Mouse (Mus musculus) ES-E14 (cell line): ENCODE results near the gene Rgl3. TPM values are rescaled to one million over a fixed set of nuclear protein-coding genes. Genes with fewer than 3 reads are reported as not detected.
A peak's percentile ranks its signal among the peaks of the same experiment; 100 is the strongest.

Experiments
- DNase-seq: peaks from one replicate; pipeline ENCODE4 v3.0.0-alpha.2; 2013; ENCODE audit warnings: low read depth, low spot score
- H3K27ac ChIP-seq: 2 replicates; pipeline ENCODE4 v1.5.1; 2012; ENCODE audit warnings: low read depth, mild to moderate bottlenecking, low read length, moderate library complexity, mixed read lengths; ENCODE audit not compliant: poor library complexity, insufficient read depth, severe bottlenecking
- H3K36me3 ChIP-seq: 2 replicates; pipeline ENCODE4 v1.6.1; 2012; ENCODE audit warnings: mild to moderate bottlenecking, low read length, moderate library complexity, mixed read lengths; ENCODE audit not compliant: control insufficient read depth, poor library complexity, insufficient read depth, severe bottlenecking
- H3K4me1 ChIP-seq, 2 experiments: fragments of 150-350 bp in 1 of 2; sonication (generic) in 1 of 2; 2 replicates each; pipeline ENCODE4 v1.6.1; 2012; ENCODE audit warnings: low read length in 2 of 2, mild to moderate bottlenecking in 1 of 2, mixed read lengths in 1 of 2; ENCODE audit not compliant: control insufficient read depth in 2 of 2, insufficient read depth in 2 of 2, poor library complexity in 1 of 2
- H3K4me3 ChIP-seq, 2 experiments: fragments of 150-350 bp in 1 of 2; sonication (generic) in 1 of 2; 2 replicates each; pipeline ENCODE4 v1.5.1; 2012; ENCODE audit warnings: low read length in 2 of 2, low read depth in 1 of 2, mild to moderate bottlenecking in 1 of 2, mixed read lengths in 1 of 2; ENCODE audit not compliant: insufficient read depth in 1 of 2, poor library complexity in 1 of 2, severe bottlenecking in 1 of 2
- H3K9ac ChIP-seq: 2 replicates; pipeline ENCODE4 v1.6.1; 2012; ENCODE audit warnings: low read depth, mild to moderate bottlenecking, low read length, mixed read lengths; ENCODE audit not compliant: poor library complexity, insufficient read depth, severe bottlenecking
- H3K9me3 ChIP-seq: fragments of 150-350 bp; sonication (generic); 2 replicates; pipeline ENCODE4 v1.6.1; 2012; ENCODE audit warnings: low read depth, mild to moderate bottlenecking, low read length; ENCODE audit not compliant: control insufficient read depth, insufficient read depth
- CHD2 ChIP-seq: IDR thresholded peaks from 2 replicates; pipeline ENCODE4 v1.6.1; 2014; ENCODE audit warnings: mild to moderate bottlenecking, low read depth, low read length, inconsistent platforms
- HCFC1 ChIP-seq: IDR thresholded peaks from 2 replicates; pipeline ENCODE4 v1.6.1; 2012; ENCODE audit warnings: low read length, inconsistent platforms, borderline replicate concordance; ENCODE audit not compliant: insufficient read depth
- MAFK ChIP-seq: IDR thresholded peaks from 2 replicates; pipeline ENCODE4 v1.6.1; 2014; ENCODE audit warnings: mild to moderate bottlenecking, low read depth, low read length, inconsistent platforms; ENCODE audit not compliant: insufficient read depth
- ZC3H11A ChIP-seq: IDR thresholded peaks from 2 replicates; pipeline ENCODE4 v1.6.1; 2012; ENCODE audit warnings: low read depth, mild to moderate bottlenecking, inconsistent platforms, low read length, borderline replicate concordance
- ZNF384 ChIP-seq: IDR thresholded peaks from 2 replicates; pipeline ENCODE4 v1.6.1; 2012; ENCODE audit warnings: low read depth, low read length, inconsistent platforms
- in situ Hi-C, 2 experiments: fragments of 600-800 bp; cut with MboI; formaldehyde crosslinking; loops; one replicate each; pipeline ENCODE4 v1.15.1; 2025; ENCODE audit warnings: low sequenced_read_pairs in 2 of 2, inconsistent platforms in 1 of 2; ENCODE audit not compliant: unreplicated experiment in 2 of 2
- total RNA-seq: library from RNA; depleted of rRNA; stranded (reverse); fragments of 300-350 nt; gene quantifications from 2 replicates; pipeline ENCODE4 v1.2.3, GENCODE M21; 2012

Gene Rgl3
- total RNA-seq, 1 experiment = 0.27 TPM

DNA sequence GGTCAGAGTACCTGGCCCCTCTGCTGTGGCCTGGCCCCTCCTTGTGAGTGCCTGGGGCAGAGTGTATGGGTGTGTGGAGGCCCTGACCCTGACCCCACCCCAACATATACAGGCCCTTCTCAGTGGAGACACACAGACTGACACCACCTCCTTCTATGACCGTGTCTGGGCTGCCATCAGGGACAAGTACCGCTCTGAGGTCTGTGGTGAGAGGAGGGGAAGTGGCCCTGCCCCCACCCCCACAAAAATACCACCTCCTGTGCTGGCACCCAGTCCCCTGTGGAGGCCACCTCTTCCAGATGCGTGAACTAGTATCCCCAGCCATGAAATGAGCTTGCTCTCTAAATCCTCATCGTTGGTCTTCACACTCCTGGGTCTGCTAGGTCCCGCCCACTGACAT, 21.8 kb upstream of the Rgl3 start:
- Histone ChIP-seq H3K36me3 (peaks cover 81% of the 10 kb centered on the region), H3K4me3 (no peak overlapping the region), H3K9ac (no peak overlapping the region)

DNA sequence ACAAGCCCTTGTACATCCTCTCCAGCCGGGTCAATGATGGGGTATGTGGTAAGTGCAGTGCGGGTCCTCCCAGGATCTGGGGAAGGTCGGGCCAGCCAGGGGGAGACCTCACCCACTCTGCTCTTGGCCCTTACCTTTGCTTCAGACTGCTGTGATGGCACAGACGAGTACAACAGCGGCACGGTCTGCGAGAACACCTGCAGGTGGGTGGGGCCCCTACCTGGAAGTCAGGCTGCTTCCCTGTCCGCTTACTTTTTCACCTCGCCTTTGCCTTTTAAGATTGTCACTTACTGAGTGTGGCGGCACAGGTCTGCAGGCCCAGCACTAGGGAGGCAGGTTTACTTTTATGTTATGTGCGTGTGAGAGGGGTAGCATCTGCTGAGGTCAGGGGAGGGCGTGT, 15.3 kb upstream of the Rgl3 start:
- TF ChIP-seq HCFC1 = no peak
- TF ChIP-seq MAFK = no peak
- H3K9ac ChIP-seq = no peak overlapping the region
- H3K4me1 ChIP-seq = peaks cover 0 to 13% of the 10 kb centered on the region in 2 experiments; a peak in 2 of 4 replicates
- H3K27ac ChIP-seq = no peak overlapping the region
- no peaks in the 10 kb centered on the region for H3K9me3 ChIP-seq
- no peak for DNase-seq
- H3K36me3 ChIP-seq = peaks cover 55% of the 10 kb centered on the region
- H3K4me3 ChIP-seq = no peak overlapping the region
- in situ Hi-C loops = no loop called here

More for the DNA sequence above, 21.8 kb upstream of the Rgl3 start:
- Histone ChIP-seq H3K4me1 (peaks cover 3 to 16% of the 10 kb centered on the region in 2 experiments; a peak in 2 of 4 replicates), H3K27ac (no peak overlapping the region), H3K9me3 (no peaks in the 10 kb centered on the region)
- DNase-seq = no peak
- in situ Hi-C loops = no loop called here
- TF ChIP-seq CHD2 = no peak
- no peak for TF ChIP-seq ZNF384
- TF ChIP-seq MAFK = no peak
- no peak for TF ChIP-seq HCFC1
- no peak for TF ChIP-seq ZC3H11A

DNA sequence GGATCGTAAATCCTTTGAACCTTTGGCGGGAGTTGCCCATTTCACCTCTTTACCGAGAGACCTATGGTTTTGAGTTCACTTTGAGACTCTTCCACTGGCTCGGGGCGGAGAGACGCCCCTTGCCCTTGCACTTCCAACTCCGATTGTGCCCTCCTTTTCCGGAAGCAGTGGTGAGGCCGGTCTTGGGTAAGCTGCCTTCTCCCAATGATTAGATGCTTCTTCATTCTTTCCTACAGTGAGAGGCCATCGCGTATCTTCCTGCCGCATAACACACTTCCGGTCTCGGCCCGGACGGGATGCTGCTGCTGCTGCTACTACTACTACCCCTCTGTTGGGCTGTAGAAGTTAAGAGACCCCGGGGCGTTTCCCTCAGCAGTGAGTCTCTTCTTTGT, 13.9 kb upstream of the Rgl3 start:
- Histone ChIP-seq H3K4me1 (peaks cover 0 to 13% of the 10 kb centered on the region in 2 experiments; a peak in 2 of 4 replicates), H3K9ac (peak overlapping the region; percentile 84), H3K9me3 (no peaks in the 10 kb centered on the region), H3K36me3 (peaks cover 45% of the 10 kb centered on the region), H3K4me3 (peak overlapping the region; percentile 76 to 87), H3K27ac (peak overlapping the region; percentile 75)
- TF ChIP-seq ZNF384 (no peak), CHD2 (peak; percentile 24; the same call in 1 of the 2 replicates)
- no peak for DNase-seq
- in situ Hi-C loops = no loop called here

DNA sequence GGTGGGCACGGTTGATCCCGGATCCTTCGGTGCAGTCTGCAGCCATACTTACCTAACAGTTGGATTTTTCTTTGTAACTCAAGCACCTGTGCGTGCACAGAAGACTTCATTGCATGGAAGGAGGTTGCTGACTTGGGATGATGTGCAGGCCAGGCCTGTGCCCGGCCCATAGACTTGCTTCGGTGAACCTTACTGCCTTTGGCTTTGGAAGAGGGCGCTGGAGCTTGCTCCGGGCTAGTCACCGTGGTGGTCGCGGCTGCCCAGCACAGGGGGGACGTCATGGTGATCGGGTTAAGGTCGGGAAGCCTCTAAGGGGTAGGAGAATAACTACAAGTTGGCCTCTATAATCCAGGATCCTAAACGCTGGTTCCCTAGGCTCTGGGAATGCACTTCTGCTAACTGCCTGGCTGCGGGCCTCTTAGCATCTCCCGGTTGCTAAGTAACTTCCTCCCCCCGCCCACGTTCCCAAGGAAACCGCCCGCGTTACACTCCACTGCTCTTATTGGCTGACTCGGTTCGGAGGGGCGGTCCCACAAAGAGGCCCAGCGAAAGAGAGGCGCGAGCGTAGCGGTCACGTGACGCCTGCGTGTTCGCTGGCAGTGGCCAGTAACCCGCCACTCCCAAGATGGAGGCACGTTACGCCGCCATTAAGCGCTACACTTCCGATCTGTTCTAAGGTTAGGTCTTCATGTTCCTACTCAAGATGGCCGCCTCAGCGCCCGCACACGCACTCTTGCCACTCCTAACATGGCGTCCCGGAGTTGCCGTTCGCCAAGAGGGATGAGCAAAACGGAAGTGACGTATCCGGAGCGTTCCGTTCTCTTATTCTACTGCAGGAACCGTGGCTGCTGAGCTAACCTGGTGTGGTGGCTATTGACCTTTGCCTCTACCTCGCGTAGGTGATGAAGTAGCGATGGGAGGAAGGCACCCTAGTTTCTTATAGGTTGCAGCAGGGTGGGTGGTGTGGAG, 13.2 kb upstream of the Rgl3 start, which contains the start of the genes Ccdc151 and Prkcsh:
TSS of gene Ccdc151 (minus strand) at position 441 of the 969 bp plus-strand sequence.
TSS of gene Prkcsh (plus strand) at position 613 of the 969 bp plus-strand sequence.
- H3K9me3 ChIP-seq = no peaks in the 10 kb centered on the region
- in situ Hi-C loops = no loop called here
- TF ChIP-seq ZC3H11A (no peak), HCFC1 (peak; percentile 97), CHD2 (no peak)
- H3K36me3 ChIP-seq = peaks cover 38% of the 10 kb centered on the region
- peak within 1 kb of the TSS; percentile 75 for H3K27ac ChIP-seq
- peak within 1 kb of the TSS; percentile 84 for H3K9ac ChIP-seq
- H3K4me3 ChIP-seq = peak within 1 kb of the TSS; percentile 76 to 87
- peaks cover 0 to 13% of the 10 kb centered on the region in 2 experiments; a peak in 2 of 4 replicates for H3K4me1 ChIP-seq
- DNase-seq = peak; percentile 100

DNA sequence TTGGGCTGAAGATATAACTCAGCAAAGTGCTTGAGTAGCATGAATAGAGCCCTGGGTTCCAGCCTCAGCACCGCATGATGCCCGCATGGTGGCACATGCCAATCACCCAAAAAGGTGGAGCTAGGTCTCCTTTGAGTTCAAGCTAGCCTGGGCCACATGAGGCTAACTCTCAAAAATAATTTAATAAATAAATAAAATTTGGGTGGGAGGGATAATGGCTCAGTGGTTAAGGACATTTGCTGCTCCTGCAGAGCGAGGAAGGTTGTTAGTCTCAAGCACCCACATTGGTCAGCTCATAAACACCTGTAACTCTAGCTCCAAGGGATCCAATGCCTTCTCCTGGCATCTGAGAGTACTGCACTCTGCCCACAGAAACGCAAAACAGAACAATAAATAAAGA, 12.4 kb upstream of the Rgl3 start:
- Histone ChIP-seq H3K36me3 (peaks cover 30% of the 10 kb centered on the region), H3K9ac (no peak overlapping the region), H3K27ac (no peak overlapping the region), H3K4me1 (peaks cover 0 to 13% of the 10 kb centered on the region in 2 experiments; a peak in 2 of 4 replicates), H3K4me3 (no peak overlapping the region), H3K9me3 (no peaks in the 10 kb centered on the region)
- in situ Hi-C loops = no loop called here
- TF ChIP-seq MAFK (no peak), CHD2 (no peak), HCFC1 (no peak), ZNF384 (no peak), ZC3H11A (no peak)
- no peak for DNase-seq
